Mouse (Mus musculus) heart, embryonic 11.5 days (tissue): ENCODE results near the gene Insc. TPM values are rescaled to one million over a fixed set of nuclear protein-coding genes. Genes with fewer than 3 reads are reported as not detected.

ENCODE experiments used
- ATAC-seq: fragments of 200-750 bp; cut with Nextera tagmentation; replicated peaks from 2 replicates; pipeline ENCODE4 v1.8.0; 2017; ENCODE audit warnings: moderate library complexity; ENCODE audit not compliant: insufficient number of reproducible peaks, low FRiP score, low TSS enrichment
- H3K27ac ChIP-seq: fragments of 300-500 bp; sonication (generic); 2 replicates; pipeline ENCODE4 v1.5.1; 2014; ENCODE audit warnings: mild to moderate bottlenecking, low read depth, low read length
- H3K27me3 ChIP-seq: fragments of 300-500 bp; sonication (generic); 2 replicates; pipeline ENCODE4 v1.6.1; 2014; ENCODE audit warnings: mild to moderate bottlenecking, low read length, mixed read lengths; ENCODE audit not compliant: control insufficient read depth, insufficient read depth
- H3K36me3 ChIP-seq: fragments of 300-500 bp; sonication (generic); 2 replicates; pipeline ENCODE4 v1.6.1; 2014; ENCODE audit warnings: mild to moderate bottlenecking, low read length, moderate library complexity, mixed read lengths; ENCODE audit not compliant: control insufficient read depth, insufficient read depth
- H3K4me1 ChIP-seq: fragments of 300-500 bp; sonication (generic); 2 replicates; pipeline ENCODE4 v1.6.1; 2014; ENCODE audit warnings: low read length; ENCODE audit not compliant: control insufficient read depth, insufficient read depth
- H3K4me2 ChIP-seq: fragments of 300-500 bp; sonication (generic); 2 replicates; pipeline ENCODE4 v1.6.1; 2014; ENCODE audit warnings: mild to moderate bottlenecking, moderate library complexity
- H3K4me3 ChIP-seq: fragments of 300-500 bp; sonication (generic); 2 replicates; pipeline ENCODE4 v1.5.1; 2014; ENCODE audit warnings: low read depth, low read length
- H3K9ac ChIP-seq: fragments of 300-500 bp; sonication (generic); 2 replicates; pipeline ENCODE4 v1.6.1; 2014; ENCODE audit warnings: mild to moderate bottlenecking, low read depth, low read length, moderate library complexity
- H3K9me3 ChIP-seq: fragments of 300-500 bp; sonication (generic); replicated peaks from 2 replicates; pipeline ENCODE4 v1.6.1; 2016; ENCODE audit warnings: low read length; ENCODE audit not compliant: control insufficient read depth
- WGBS: fragments of 180-500 bp; shearing (Covaris S2); extraction: QIAGEN DNeasy Blood & Tissue Kit; methylation state at CpG from one replicate; pipeline ENCODE4 v1.1.7; 2014; ENCODE audit not compliant: insufficient replicate concordance; 5-methylcytosine and 5-hydroxymethylcytosine counted together
- polyA plus RNA-seq: library from polyadenylated mRNA; unstranded; fragments of >200 nt; fragmentation: Nextera tagmentation; extraction: Ambion mirVana; gene quantifications from 2 replicates; pipeline ENCODE4 v1.2.1, GENCODE M21; 2014

Insc gene
- polyA plus RNA-seq, 1 experiment from 2014 or later, result 1.1 TPM

DNA sequence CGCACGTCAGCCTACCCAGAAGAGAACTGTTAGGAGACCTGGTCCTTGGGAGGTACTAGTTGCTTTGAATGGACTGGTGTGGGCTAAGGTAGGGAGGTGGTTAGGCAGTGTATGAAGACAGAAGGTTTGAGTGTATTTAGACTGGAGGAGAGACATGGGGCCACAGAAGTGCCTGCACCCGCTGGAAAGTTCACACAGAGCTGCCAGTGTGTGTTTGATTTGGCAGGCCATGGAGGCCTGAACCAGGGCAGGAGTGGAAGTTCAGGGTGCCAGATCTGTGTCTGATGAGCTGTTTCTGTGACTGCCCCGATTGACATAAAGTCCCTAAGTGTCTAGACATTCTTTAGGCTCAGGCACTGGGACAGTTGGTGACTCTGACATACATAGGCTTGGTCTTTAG is 25.5 kb downstream of the Insc start:
- H3K9me3 ChIP-seq, result no peaks in the 10 kb centered on the region
- H3K4me3 ChIP-seq, result no peak overlapping the region
- H3K4me2 ChIP-seq, result no peak overlapping the region
- no peaks in the 10 kb centered on the region for H3K27me3 ChIP-seq
- no peaks in the 10 kb centered on the region for H3K36me3 ChIP-seq
- no peak for ATAC-seq
- H3K4me1 ChIP-seq, result no peaks in the 10 kb centered on the region
- WGBS, result 78% methylated on average over 4 of the region's 4 CpGs
- no peak overlapping the region for H3K9ac ChIP-seq
- H3K27ac ChIP-seq, result no peak overlapping the region

DNA sequence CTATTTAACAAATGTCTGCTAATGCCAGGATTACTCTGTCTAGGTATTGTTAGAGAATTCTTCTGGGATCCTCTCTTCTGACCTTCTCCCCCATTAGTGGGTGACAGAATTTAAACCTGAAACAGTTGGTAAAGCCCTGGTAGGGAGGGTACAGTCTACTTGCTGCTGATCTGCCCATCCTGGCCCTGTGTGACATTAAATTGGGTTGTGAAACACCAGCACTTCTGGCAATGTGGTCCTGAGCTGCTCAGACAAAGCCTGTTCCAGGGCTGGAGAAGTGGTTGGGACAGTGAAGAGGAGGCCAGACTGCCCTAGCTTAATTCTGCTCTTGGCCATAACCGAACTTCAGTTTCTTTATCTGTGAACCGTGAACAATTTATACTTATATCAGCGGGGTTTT is 27.1 kb downstream of the Insc start:
- Histone ChIP-seq H3K27me3 (no peaks in the 10 kb centered on the region), H3K9me3 (no peaks in the 10 kb centered on the region), H3K27ac (no peak overlapping the region), H3K4me2 (no peak overlapping the region), H3K36me3 (no peaks in the 10 kb centered on the region), H3K4me3 (no peak overlapping the region), H3K4me1 (no peaks in the 10 kb centered on the region), H3K9ac (no peak overlapping the region)
- ATAC-seq, result no peak
- WGBS, result 78% methylated on average over 3 of the region's 3 CpGs

DNA sequence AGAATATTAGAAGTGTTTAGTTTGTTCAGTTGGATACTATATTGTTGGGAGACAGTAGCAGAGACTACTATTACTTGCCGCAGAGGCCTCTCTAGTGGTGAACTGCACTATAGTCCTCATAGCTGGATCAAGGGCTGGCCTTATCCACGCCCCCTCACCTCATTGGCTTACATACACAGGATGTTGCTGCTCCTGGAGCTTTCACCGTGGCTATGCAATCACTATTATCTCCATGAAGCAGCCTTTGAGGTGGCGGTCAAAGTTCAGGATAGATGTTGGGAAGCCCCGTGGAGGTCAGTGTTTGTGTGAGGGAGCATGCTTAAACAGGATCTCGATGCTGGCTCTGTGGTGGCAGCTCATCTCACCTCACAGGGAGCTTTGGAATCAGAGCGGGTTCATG is 28.3 kb downstream of the Insc start:
- H3K4me1 ChIP-seq, result no peaks in the 10 kb centered on the region
- no peaks in the 10 kb centered on the region for H3K27me3 ChIP-seq
- H3K9me3 ChIP-seq, result no peaks in the 10 kb centered on the region
- no peak overlapping the region for H3K27ac ChIP-seq
- no peak overlapping the region for H3K9ac ChIP-seq
- 55% methylated on average over 7 of the region's 7 CpGs for WGBS
- H3K4me3 ChIP-seq, result no peak overlapping the region
- no peak for ATAC-seq
- no peak overlapping the region for H3K4me2 ChIP-seq
- no peaks in the 10 kb centered on the region for H3K36me3 ChIP-seq

DNA sequence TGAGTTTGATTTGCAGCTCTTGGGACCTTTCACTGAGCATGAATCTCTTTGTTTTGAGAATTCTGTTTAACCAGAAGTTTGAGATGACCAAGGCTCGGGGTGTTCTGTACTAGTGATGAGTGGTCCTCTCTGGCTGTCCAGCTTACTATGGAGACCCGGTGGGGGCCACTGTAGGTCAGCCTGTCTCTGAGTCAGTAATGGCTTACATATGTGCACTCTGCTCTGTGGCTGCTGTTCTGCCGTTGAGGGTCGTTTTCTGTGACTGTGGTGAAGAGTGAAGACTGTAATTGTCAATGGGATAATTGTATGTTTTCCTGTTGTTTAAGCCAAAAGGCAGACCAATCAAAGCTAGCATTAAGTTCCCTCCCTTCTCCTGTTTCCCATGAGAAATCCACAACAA is 30.3 kb downstream of the Insc start:
- H3K27me3 ChIP-seq, result no peaks in the 10 kb centered on the region
- no peak overlapping the region for H3K9ac ChIP-seq
- H3K27ac ChIP-seq, result no peak overlapping the region
- WGBS, result 63% methylated on average over 4 of the region's 4 CpGs
- H3K4me2 ChIP-seq, result no peak overlapping the region
- no peak overlapping the region for H3K4me3 ChIP-seq
- ATAC-seq, result no peak
- H3K4me1 ChIP-seq, result no peaks in the 10 kb centered on the region
- H3K36me3 ChIP-seq, result no peaks in the 10 kb centered on the region
- no peaks in the 10 kb centered on the region for H3K9me3 ChIP-seq

DNA sequence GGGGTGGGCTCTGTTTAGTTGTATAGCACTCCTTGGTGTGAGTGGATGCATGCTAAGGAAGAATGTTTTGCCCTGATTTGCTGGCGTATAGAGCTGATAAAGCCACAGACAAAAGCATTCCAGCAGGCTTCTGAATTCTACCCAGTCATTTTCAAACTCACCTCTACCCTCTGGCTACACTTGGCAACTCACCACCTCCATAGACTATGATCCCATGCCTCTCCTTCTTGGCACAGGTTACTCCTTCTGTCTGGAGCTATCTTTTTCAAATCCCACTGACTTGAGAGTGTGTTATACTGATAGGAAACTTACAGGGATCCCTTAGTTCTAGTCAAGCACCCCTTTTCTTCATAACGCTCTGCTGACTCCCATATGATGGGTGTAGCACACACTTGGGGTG is 32.4 kb downstream of the Insc start:
- Histone ChIP-seq H3K27ac (no peak overlapping the region), H3K4me3 (no peak overlapping the region), H3K36me3 (no peaks in the 10 kb centered on the region), H3K4me1 (no peaks in the 10 kb centered on the region), H3K9me3 (no peaks in the 10 kb centered on the region), H3K4me2 (no peak overlapping the region), H3K9ac (no peak overlapping the region), H3K27me3 (no peaks in the 10 kb centered on the region)
- ATAC-seq, result no peak
- WGBS, result 54% methylated on average over 2 of the region's 2 CpGs

DNA sequence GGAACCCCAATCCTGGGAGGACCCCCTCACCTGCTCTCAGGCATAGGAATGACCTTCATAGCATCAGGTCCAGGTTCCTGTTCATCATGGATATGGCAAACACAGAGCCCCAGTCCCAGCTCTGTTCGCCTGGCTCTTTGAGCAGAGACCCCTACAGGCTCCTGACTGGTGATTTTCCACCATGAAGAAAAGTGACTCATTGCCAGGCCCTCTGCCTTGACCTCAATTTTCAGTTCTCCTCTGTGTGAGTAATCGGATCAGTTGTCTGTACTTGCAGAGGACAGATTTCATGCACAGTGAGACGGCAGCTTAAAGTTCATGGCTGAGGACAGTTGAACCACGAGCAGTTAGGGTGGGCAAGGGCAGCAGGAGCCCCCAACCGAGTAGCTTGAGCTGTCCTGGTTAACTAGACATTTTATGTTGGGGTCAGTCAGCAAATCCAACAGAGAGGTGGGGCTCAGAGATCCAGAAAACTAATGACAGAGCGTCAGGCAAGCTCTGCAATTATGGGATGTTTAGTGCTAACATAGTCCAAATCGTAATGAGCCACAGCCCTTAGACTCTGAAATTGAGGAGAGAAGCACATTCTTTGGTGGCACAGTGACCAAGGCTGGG is 34.8 kb downstream of the Insc start:
- H3K9ac ChIP-seq, result no peak overlapping the region
- H3K4me1 ChIP-seq, result no peaks in the 10 kb centered on the region
- WGBS, result 82% methylated on average over 7 of the region's 7 CpGs
- H3K4me3 ChIP-seq, result no peak overlapping the region
- no peak for ATAC-seq
- H3K27ac ChIP-seq, result no peak overlapping the region
- no peak overlapping the region for H3K4me2 ChIP-seq
- H3K9me3 ChIP-seq, result no peaks in the 10 kb centered on the region
- H3K36me3 ChIP-seq, result no peaks in the 10 kb centered on the region
- H3K27me3 ChIP-seq, result no peaks in the 10 kb centered on the region

DNA sequence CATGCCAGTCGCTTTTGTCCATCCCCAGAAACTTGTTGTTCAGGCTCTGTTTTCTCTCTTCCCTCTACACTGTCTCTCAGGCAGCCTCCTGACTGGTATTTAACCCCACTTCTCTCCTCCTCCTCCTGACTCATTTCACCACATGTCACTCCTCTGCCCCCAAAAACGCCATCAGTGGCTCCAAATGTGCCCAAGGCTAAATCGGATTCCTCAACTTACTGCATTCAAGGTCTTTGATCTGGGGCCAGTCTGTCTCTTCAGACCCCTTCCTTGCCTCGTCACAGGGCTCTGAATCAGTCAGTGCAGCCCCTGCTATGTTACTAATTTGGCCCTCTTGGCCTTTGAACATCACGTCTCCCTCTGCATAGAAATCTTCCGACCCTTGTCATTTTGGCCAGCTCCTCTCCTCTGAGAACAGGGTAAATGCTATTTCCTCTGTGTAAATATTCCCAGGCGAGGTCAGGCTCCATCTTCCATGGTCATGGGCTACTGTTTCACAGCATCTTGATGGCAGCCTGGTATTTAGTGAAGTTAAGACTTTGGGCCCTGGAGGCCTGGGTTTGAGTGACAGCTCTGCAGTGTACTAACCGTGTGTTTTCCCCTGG is 35.7 kb downstream of the Insc start:
- H3K4me2 ChIP-seq, result no peak overlapping the region
- no peaks in the 10 kb centered on the region for H3K4me1 ChIP-seq
- no peaks in the 10 kb centered on the region for H3K27me3 ChIP-seq
- H3K9me3 ChIP-seq, result no peaks in the 10 kb centered on the region
- no peak overlapping the region for H3K4me3 ChIP-seq
- WGBS, result 57% methylated on average over 8 of the region's 8 CpGs
- ATAC-seq, result no peak
- no peak overlapping the region for H3K27ac ChIP-seq
- no peak overlapping the region for H3K9ac ChIP-seq
- H3K36me3 ChIP-seq, result no peaks in the 10 kb centered on the region

DNA sequence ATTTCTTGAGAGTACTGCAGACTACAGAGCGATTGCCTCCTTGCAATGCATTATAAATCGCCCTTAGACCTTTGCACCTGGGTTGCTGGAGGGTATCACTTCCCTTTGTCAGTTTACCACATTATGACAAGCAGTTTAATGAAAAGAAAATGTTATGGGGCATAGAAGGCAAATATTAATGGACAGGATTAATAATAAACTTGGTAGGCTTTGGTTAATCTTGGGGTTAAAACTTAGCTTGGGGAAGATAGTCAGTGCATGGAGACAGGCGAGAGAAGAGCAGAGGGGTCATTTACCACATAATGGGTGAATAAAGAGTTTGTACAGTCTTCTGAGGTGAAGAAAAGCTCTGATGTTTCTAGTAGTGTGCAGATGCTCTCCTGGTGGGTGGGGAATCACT is 39.8 kb downstream of the Insc start:
- no peaks in the 10 kb centered on the region for H3K4me1 ChIP-seq
- no peaks in the 10 kb centered on the region for H3K36me3 ChIP-seq
- WGBS, result 72% methylated on average over 3 of the region's 3 CpGs
- H3K27ac ChIP-seq, result no peak overlapping the region
- no peak overlapping the region for H3K4me3 ChIP-seq
- no peaks in the 10 kb centered on the region for H3K27me3 ChIP-seq
- no peak overlapping the region for H3K4me2 ChIP-seq
- no peaks in the 10 kb centered on the region for H3K9me3 ChIP-seq
- no peak for ATAC-seq
- H3K9ac ChIP-seq, result no peak overlapping the region

DNA sequence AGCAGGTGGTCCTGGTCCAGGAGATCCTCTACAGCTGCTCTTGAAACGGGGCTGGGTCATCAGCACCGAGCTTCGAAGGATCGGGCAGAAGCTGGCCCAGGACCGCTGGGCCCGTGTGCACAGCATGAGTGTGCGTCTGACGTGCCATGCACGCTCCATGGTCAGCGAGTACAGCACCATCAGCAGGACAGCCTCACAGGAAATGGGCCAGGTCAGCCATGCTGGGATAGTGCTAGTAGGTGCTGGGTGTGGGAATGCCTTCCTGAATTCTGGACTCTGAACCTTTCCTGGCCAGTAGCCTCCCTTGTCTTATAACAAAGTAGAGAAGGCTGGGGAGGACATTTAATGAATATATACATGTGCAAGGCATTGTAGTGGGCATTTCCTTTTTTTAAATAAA is 47.6 kb downstream of the Insc start:
- Histone ChIP-seq H3K36me3 (no peaks in the 10 kb centered on the region), H3K9ac (no peak overlapping the region), H3K27me3 (no peaks in the 10 kb centered on the region), H3K4me2 (no peak overlapping the region), H3K4me1 (no peaks in the 10 kb centered on the region), H3K9me3 (no peaks in the 10 kb centered on the region), H3K27ac (no peak overlapping the region), H3K4me3 (no peak overlapping the region)
- WGBS, result 90% methylated on average over 10 of the region's 10 CpGs
- ATAC-seq, result no peak
